Mouse (Mus musculus): ENCODE results near the gene Rnf222. TPM values are rescaled to one million over a fixed set of nuclear protein-coding genes. Genes with fewer than 3 reads are reported as not detected.
"Not testable (repeated sequence)": the region's sequence is repeated elsewhere in the genome, so short reads cannot be mapped to it uniquely, and the experiment has no call there.

Gene Rnf222
- total and polyA plus RNA-seq, 2 experiments = under 0.01 to 0.11 TPM

DNA sequence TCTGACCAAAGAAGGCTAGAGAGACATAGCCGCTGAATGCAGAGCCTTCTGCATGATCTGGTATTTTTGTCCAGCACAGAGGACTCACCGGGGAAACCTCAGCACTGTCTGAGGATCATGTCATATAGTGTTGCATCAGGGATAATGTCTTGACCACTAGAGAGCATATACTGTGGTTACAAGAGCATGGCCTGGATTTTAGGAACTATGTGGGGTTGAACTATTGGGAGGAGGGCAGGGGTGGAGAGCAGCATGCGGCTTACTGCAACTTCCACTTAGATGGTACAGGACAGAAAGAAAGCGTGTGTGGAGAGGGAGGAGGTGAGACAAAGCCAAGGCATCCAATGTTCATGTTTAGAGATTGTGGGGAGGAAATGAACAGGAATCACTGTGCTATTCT lies 26.2 kb downstream of the Rnf222 start:
- WGBS = 90% methylated on average over 4 of the region's 4 CpGs
- H3K79me2 ChIP-seq (ENCODE audit: control insufficient read depth, insufficient read depth, low read length) = no peaks in the 10 kb centered on the region

DNA sequence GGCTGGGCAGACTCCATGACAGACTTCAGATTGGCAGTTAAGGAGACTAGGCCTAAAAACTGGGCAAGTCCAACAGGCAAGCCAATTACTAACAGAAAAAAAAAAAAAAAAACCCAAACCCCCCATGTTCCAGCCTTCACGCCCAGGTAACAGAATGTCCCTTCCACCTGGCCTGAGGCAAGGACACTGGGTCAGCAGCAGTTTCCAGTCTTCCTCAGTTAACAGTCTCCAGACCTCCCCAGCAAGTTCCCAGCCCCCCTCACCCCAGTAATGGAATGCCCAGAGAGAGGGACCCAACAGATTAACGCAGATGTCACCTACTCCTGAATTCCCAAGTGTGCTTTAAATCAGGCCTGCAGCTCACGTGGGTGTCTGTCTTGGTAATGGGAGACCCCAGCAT lies 34.8 kb downstream of the Rnf222 start:
- Histone ChIP-seq H3K27me3 (ENCODE audit: control insufficient read depth, insufficient read depth, low read length) (no peaks in the 10 kb centered on the region), H3K4me3 (ENCODE audit: insufficient read depth, low read depth, low read length) (no peak overlapping the region), H3K79me2 (ENCODE audit: control insufficient read depth, insufficient read depth, low read length) (no peaks in the 10 kb centered on the region), H3K9ac (ENCODE audit: low read depth, low read length) (no peak overlapping the region), H3K4me1 (ENCODE audit: control insufficient read depth, insufficient read depth, low read length) (no peaks in the 10 kb centered on the region), H3K27ac (replicated peaks; ENCODE audit: insufficient read depth, low read depth, low read length) (no peak overlapping the region), H3K36me3 (ENCODE audit: control insufficient read depth, insufficient read depth, low read length) (no peaks in the 10 kb centered on the region)
- DNase-seq (ENCODE audit: extremely low read depth, low read depth, low spot score) = no peak
- TF ChIP-seq POLR2A (IDR thresholded peaks at IDR 0.05; ENCODE audit: extremely low read depth, insufficient read depth, low read length) (no peak), CTCF (IDR thresholded peaks at IDR 0.05; ENCODE audit: low read depth, low read length) (no peak)
- WGBS = 90% methylated on average over 3 of the region's 3 CpGs

More for the DNA sequence above, 26.2 kb downstream of the Rnf222 start:
- TF ChIP-seq CTCF (IDR thresholded peaks at IDR 0.05; ENCODE audit: low read depth, low read length) = no peak
- TF ChIP-seq POLR2A (IDR thresholded peaks at IDR 0.05; ENCODE audit: extremely low read depth, insufficient read depth, low read length) = no peak
- H3K36me3 ChIP-seq (ENCODE audit: control insufficient read depth, insufficient read depth, low read length) = no peaks in the 10 kb centered on the region
- no peak for DNase-seq (ENCODE audit: extremely low read depth, low read depth, low spot score)
- no peak overlapping the region for H3K27ac ChIP-seq (replicated peaks; ENCODE audit: insufficient read depth, low read depth, low read length)
- H3K27me3 ChIP-seq (ENCODE audit: control insufficient read depth, insufficient read depth, low read length) = no peaks in the 10 kb centered on the region
- H3K9ac ChIP-seq (ENCODE audit: low read depth, low read length) = no peak overlapping the region
- H3K4me1 ChIP-seq (ENCODE audit: control insufficient read depth, insufficient read depth, low read length) = no peaks in the 10 kb centered on the region
- H3K4me3 ChIP-seq (ENCODE audit: insufficient read depth, low read depth, low read length) = no peak overlapping the region

GRCm38 (mm10) chr11:68924749-68925148 lies 36.4 kb downstream of the Rnf222 start:
- Histone ChIP-seq H3K27ac (replicated peaks; ENCODE audit: insufficient read depth, low read depth, low read length) (no peak overlapping the region), H3K79me2 (ENCODE audit: control insufficient read depth, insufficient read depth, low read length) (no peaks in the 10 kb centered on the region), H3K4me3 (ENCODE audit: insufficient read depth, low read depth, low read length) (no peak overlapping the region), H3K27me3 (ENCODE audit: control insufficient read depth, insufficient read depth, low read length) (no peaks in the 10 kb centered on the region), H3K36me3 (ENCODE audit: control insufficient read depth, insufficient read depth, low read length) (no peaks in the 10 kb centered on the region), H3K4me1 (ENCODE audit: control insufficient read depth, insufficient read depth, low read length) (no peaks in the 10 kb centered on the region), H3K9ac (ENCODE audit: low read depth, low read length) (no peak overlapping the region)
- TF ChIP-seq CTCF (IDR thresholded peaks at IDR 0.05; ENCODE audit: low read depth, low read length) (no peak), POLR2A (IDR thresholded peaks at IDR 0.05; ENCODE audit: extremely low read depth, insufficient read depth, low read length) (no peak)
- WGBS = 89% methylated on average over 2 of the region's 2 CpGs
- DNase-seq (ENCODE audit: extremely low read depth, low read depth, low spot score) = no peak

- Histone ChIP-seq H3K79me2 (ENCODE audit: control insufficient read depth, insufficient read depth, low read length) (no peaks in the 10 kb centered on the region), H3K27ac (replicated peaks; ENCODE audit: insufficient read depth, low read depth, low read length) (no peak within 1 kb of the TSS), H3K36me3 (ENCODE audit: control insufficient read depth, insufficient read depth, low read length) (no peaks in the 10 kb centered on the region), H3K4me3 (ENCODE audit: insufficient read depth, low read depth, low read length) (no peak within 1 kb of the TSS), H3K4me1 (ENCODE audit: control insufficient read depth, insufficient read depth, low read length) (no peaks in the 10 kb centered on the region), H3K27me3 (ENCODE audit: control insufficient read depth, insufficient read depth, low read length) (no peaks in the 10 kb centered on the region), H3K9ac (ENCODE audit: low read depth, low read length) (no peak within 1 kb of the TSS)
- no peak for DNase-seq (ENCODE audit: extremely low read depth, low read depth, low spot score)
- TF ChIP-seq POLR2A (IDR thresholded peaks at IDR 0.05; ENCODE audit: extremely low read depth, insufficient read depth, low read length) (no peak), CTCF (IDR thresholded peaks at IDR 0.05; ENCODE audit: low read depth, low read length) (no peak)
- WGBS = 90% methylated on average over 3 of the region's 3 CpGs
Measured at GRCm38 (mm10) chr11:68926981-68927380, 38.6 kb downstream of the Rnf222 start, which contains the start of gene Odf4. Odf4 (minus strand) TSS chr11:68927081.

DNA sequence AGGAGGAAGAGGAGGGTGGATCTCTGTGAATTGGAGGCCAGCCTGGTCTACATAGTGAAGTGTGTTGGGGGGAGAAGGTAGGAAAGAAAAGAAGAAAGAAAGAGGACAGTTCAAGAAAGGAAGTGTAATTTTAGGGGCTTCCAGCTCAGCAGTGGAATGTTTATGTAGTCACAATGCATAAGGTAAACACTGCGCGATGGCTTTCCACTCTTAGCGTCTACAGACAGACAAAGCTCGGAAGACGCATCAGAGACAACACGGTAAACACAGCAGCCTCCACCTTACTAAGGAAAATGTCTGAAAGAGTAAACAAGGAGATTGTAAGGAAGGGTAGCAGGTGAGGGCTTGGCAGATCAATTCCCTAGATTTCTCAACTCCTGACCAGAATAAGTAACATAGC lies 41.6 kb downstream of the Rnf222 start:
- 35% methylated on average over 6 of the region's 6 CpGs for WGBS
- no peak for DNase-seq (ENCODE audit: extremely low read depth, low read depth, low spot score)

GRCm38 (mm10) chr11:68933885-68934507 lies 45.6 kb downstream of the Rnf222 start:
- no peak overlapping the region for H3K4me3 ChIP-seq (ENCODE audit: insufficient read depth, low read depth, low read length)
- TF ChIP-seq CTCF (IDR thresholded peaks at IDR 0.05; ENCODE audit: low read depth, low read length) = no peak
- TF ChIP-seq POLR2A (IDR thresholded peaks at IDR 0.05; ENCODE audit: extremely low read depth, insufficient read depth, low read length) = no peak
- H3K79me2 ChIP-seq (ENCODE audit: control insufficient read depth, insufficient read depth, low read length) = no peaks in the 10 kb centered on the region
- 79% methylated on average over 5 of the region's 5 CpGs for WGBS
- no peak overlapping the region for H3K9ac ChIP-seq (ENCODE audit: low read depth, low read length)
- H3K4me1 ChIP-seq (ENCODE audit: control insufficient read depth, insufficient read depth, low read length) = no peaks in the 10 kb centered on the region
- no peaks in the 10 kb centered on the region for H3K27me3 ChIP-seq (ENCODE audit: control insufficient read depth, insufficient read depth, low read length)
- no peak for DNase-seq (ENCODE audit: extremely low read depth, low read depth, low spot score)
- H3K27ac ChIP-seq (replicated peaks; ENCODE audit: insufficient read depth, low read depth, low read length) = no peak overlapping the region
- H3K36me3 ChIP-seq (ENCODE audit: control insufficient read depth, insufficient read depth, low read length) = no peaks in the 10 kb centered on the region

More for the DNA sequence above, 41.6 kb downstream of the Rnf222 start:
- H3K9ac ChIP-seq (ENCODE audit: low read depth, low read length) = no peak overlapping the region
- no peaks in the 10 kb centered on the region for H3K27me3 ChIP-seq (ENCODE audit: control insufficient read depth, insufficient read depth, low read length)
- H3K27ac ChIP-seq (replicated peaks; ENCODE audit: insufficient read depth, low read depth, low read length) = no peak overlapping the region
- no peaks in the 10 kb centered on the region for H3K4me1 ChIP-seq (ENCODE audit: control insufficient read depth, insufficient read depth, low read length)
- H3K36me3 ChIP-seq (ENCODE audit: control insufficient read depth, insufficient read depth, low read length) = no peaks in the 10 kb centered on the region
- H3K4me3 ChIP-seq (ENCODE audit: insufficient read depth, low read depth, low read length) = no peak overlapping the region
- TF ChIP-seq CTCF (IDR thresholded peaks at IDR 0.05; ENCODE audit: low read depth, low read length) (no peak), POLR2A (IDR thresholded peaks at IDR 0.05; ENCODE audit: extremely low read depth, insufficient read depth, low read length) (no peak)
- no peaks in the 10 kb centered on the region for H3K79me2 ChIP-seq (ENCODE audit: control insufficient read depth, insufficient read depth, low read length)

DNA sequence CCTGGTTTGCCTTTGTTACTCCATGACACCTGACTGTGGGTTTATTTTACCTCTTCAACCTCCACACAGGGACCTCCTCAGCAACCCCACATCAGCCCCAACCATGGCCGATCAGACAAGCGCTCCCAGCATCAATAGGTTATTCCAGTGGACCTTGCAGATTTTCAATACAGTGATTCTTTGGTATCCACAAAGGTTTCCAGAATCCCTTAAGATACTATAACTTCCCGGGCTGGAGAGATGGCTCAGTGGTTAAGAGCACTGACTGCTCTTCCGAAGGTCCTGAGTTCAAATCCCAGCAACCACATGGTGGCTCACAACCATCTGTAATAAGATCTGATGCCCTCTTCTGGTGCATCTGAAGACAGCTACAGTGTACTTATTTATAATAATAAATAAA lies 48.6 kb downstream of the Rnf222 start:
- not testable (repeated sequence) for H3K9ac ChIP-seq (ENCODE audit: low read depth, low read length); DNase-seq (ENCODE audit: extremely low read depth, low read depth, low spot score); H3K27ac ChIP-seq (replicated peaks; ENCODE audit: insufficient read depth, low read depth, low read length); H3K36me3 ChIP-seq (ENCODE audit: control insufficient read depth, insufficient read depth, low read length); H3K79me2 ChIP-seq (ENCODE audit: control insufficient read depth, insufficient read depth, low read length); H3K4me1 ChIP-seq (ENCODE audit: control insufficient read depth, insufficient read depth, low read length); H3K4me3 ChIP-seq (ENCODE audit: insufficient read depth, low read depth, low read length); H3K27me3 ChIP-seq (ENCODE audit: control insufficient read depth, insufficient read depth, low read length)
- 90% methylated on average over 4 of the region's 4 CpGs for WGBS

All from liver, adult 2 months (tissue).